Mouse (Mus musculus) cerebellum, postnatal 14 days (tissue): ENCODE measurements around the gene Tssk4.

Source experiments
- DNase-seq, 2 experiments: peaks; one replicate each; pipeline ENCODE4 v3.0.0; 2021; ENCODE audit warnings: mixed read lengths in 2 of 2

The Tssk4 gene

DNA sequence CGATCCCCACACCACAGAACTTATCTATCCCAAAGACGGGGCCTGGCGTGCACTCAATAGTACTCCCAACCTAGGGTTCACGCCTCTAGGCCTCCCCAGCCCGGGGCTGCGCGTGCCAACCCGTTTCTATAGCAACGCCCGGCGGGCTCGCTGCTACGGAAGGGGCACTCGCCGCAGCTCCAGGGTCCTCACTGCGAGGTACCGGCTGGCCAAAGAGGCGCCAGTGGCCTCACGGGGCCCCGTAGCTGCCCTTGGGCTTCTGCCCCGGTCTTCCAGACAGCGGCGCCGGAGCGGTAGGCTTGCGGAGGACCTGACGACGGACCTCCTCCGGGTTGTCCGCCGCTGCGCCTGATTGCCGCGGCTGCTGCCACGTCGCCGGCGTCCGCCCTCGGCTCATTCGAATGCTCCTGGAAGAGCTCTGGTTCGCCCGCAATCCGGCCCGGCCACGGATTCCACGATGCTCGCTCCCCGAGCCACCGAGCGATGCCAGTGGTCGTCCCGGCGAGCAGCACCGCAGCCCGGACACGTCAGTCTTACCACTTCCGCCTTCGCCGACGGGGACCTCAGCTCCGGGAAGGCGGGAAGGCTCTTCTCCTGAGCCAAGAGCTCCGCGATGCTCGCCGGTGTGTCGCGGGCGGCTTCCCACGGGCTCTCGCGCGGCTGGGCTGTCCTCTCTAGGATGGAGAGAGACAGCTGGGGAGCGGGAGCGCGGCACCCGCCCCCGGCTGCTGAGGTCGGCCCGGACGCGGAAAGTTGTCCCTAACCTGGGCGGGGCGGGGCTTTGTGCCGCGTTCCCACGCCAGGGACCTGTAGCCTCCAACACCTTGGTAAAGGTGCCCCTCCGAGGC lies 6.7 kb upstream of the Tssk4 start, which contains the start of gene Tm9sf1:
Gene Tm9sf1, minus strand, starts transcription at position 747 of the 848 bp plus-strand sequence.
- peak; percentile 80 to 88 for DNase-seq

DNA sequence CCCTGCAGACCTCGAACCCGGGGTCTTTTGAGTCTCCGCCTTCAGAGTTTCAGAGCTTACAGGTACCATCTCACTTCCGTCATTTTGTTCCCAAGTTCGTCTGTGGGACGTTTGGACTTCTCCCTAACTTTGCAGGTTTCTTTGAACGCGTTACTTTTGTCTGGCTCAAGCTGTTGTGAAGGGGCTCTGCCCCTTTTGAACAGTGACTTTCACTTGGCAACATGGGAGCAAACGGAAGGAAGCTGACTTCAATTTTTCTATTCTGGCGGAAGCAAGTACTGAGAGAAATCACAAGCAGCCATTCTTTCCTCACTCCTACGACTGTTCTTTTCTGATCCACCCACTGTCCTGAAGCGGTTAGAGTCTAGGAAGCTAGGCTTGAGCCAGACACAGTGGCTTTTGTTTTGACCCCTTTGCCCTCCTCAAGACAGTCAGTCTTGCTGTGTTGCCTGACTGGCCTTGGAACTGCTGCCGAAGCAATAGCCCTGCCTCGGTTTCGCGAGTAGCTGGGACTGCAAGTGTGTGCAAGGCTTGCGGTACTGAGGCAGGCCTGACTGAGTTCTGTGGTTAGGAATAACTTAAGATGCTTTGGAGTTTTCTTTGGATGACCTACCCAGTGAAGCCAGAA lies 5.6 kb upstream of the Tssk4 start:
- no peak for DNase-seq

DNA sequence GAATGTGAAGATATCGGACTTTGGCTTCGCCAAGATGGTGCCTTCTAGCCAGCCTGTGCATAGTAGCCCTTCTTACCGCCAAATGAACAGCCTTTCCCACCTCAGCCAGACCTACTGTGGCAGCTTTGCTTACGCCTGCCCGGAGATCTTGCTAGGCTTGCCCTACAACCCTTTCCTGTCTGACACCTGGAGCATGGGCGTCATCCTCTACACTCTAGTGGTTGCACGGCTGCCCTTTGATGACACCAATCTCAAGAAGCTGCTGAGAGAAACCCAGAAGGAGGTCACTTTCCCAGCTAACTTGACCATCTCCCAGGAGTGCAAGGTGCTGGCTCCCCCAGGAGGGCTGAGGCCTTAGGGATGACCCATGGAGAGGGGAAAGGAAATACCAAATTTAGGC lies 1.5 kb downstream of the Tssk4 start:
- no peak for DNase-seq

DNA sequence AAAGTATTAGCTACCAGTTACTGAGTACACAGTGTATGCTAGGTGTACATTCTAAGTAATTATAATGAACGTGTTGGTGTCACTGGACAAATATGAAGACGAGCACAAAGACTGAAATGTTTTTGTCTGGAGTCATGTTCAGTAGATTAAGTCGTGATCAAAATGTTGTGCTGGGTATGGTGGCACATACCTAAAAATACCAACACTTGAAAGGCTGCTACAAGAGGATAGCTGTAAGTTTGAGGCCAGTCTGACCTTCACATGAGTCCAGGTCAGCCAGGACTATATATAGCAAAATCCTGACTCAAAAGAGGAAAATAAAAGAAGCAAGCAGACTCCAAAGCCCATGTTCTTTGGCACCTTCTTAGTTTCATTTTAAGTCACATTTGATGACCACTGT lies 7.0 kb downstream of the Tssk4 start:
- no peak for DNase-seq

DNA sequence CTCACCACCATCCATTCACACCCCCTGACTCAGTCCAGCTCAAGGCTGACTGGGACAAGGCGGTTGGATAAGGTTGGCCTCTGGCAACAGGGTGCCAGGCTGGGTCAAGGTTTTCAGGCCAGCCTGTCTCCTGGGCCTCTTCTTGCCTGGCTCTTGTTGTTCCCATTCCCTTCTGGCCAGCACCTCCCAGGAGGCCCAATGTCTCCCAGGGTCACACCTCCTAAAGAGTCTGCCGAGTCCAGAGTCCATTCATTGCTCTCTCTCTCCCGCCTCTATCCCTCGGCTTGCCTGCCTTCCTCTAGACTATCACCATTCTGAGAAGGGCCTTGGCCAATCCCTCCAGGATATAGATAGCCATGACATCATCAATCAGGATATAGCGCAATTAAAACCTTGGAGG lies 8.0 kb downstream of the Tssk4 start:
- no peak for DNase-seq

DNA sequence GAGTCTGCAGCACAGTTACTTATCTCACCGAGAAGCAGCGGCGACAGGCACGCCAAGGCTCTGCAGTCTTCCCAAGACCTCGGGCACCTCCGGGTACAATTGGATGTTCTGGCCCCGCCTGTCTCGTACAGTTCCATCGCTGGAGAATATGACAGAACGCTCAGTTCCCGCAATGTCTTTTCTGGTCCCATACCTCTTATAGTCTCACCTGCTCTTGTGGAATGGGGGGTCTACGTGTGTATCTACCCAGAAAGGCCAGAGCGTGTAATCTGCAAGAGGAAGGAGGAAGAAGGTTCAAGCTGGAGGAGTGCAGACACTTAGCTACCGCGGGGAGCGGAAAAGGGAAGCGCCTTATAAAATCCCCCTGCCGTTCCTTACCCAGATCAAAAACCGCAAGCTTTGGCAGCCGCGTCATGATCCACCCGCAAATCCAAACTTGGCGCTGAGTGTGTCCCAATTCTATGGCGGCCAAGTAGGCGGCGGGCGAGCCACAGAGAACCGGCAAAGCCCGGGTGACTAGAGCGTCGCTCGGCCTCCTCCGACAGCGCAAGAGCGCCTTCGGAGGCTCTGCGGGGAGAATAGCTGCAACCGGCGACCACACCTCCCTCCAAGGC lies 10.1 kb downstream of the Tssk4 start, which contains the start of gene Mdp1:
Gene Mdp1, minus strand, starts transcription at position 549 of the 614 bp plus-strand sequence.
- DNase-seq, result peak; percentile 87

DNA sequence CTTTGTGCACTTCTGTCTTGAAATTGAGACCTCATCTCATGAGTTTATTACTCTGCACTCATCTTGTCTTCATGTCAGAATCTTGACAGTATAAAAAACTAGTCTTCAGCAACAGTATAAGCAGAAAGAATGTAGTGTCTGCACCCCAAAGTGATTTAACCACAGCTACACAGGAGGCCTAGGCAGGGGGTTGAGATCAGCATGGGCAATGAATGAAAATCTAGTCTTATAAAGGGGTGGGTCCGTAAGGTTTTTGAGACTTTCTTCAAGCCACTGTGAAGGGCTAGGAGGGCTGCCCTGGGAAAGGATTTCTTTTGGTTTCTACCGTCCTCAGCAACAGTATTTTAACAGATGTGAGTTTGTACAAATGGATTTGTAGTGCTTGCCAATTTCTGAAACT lies 10.7 kb downstream of the Tssk4 start:
- no peak for DNase-seq

DNA sequence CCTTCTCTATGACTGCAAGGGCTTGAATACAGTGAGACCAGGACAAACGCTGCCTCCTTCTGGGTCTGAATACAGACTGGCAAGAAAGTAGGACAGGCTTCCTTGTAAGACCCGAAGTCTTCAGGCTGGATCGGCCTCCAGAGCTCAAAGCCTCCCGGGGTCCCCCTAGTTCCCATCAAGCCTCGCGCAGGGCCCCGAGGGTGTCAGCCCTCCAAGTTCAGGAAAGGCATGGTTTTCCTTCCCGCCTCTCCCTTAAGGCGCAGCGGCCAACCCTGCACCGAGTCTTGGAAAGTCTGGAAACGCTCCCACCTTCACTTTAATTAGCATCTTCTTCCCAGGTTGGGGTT lies 21.5 kb downstream of the Tssk4 start:
- no peak for DNase-seq

DNA sequence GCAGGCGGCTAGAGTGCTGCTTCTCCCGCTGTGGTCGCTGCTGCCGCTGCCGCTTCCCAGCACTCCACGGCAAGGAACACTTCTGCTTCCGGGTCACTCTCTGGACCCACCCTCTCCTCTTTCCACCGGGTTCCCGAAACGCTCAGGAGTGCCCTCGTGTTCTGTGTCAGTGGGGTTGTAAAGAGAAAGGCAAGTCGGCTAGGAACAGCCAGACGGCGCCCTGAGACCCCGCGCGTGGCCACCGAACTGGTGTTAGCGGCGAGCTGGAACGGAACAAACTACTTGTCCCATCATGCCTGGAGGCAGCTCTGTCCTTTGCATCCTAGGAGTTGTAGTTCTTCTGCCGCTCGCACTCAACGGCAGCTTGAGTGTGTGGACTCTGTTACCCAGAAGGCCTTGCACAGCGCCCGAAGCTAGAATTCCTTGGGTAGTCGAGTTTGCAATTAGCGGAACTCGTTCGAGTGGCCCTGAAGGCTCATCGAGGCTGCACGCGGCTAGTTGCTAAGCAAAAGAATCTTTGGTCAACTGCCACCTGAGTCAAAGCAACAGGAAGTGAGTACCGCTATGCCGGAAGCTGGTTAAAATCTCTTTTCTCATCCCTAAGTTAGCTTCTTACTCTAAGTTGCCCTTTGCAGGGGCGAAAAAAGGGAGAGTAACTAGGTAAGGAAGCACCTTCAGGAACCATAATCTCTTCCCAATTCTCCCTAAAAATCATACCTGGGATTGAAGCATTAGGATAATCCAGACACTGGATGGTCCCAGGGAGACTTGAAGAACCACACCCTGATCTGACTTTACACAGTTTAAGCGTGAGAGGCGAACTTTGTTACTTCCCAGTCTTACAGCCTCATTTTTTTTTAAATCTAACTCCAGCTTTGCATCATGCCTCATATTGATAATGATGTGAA lies 22.1 kb downstream of the Tssk4 start, which contains the start of the genes Gmpr2 and Nedd8:
Gene Gmpr2, plus strand, starts transcription at position 109 of the 908 bp plus-strand sequence.
Gene Nedd8, minus strand, starts transcription at position 292 of the 908 bp plus-strand sequence.
- peak; percentile 86 to 88 for DNase-seq

DNA sequence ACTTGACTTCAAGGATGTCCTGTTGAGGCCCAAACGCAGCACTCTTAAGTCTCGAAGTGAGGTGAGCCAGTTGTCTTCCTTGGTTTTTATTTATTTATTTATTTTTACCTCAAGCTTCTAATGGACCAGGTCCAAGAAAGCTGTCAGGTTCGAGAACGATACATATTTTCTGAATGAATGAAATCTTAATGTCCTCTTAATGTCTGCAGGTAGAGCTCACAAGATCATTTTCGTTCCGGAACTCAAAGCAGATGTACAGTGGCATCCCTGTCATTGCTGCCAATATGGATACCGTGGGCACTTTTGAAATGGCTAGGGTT lies 22.7 kb downstream of the Tssk4 start:
- DNase-seq, result no peak

DNA sequence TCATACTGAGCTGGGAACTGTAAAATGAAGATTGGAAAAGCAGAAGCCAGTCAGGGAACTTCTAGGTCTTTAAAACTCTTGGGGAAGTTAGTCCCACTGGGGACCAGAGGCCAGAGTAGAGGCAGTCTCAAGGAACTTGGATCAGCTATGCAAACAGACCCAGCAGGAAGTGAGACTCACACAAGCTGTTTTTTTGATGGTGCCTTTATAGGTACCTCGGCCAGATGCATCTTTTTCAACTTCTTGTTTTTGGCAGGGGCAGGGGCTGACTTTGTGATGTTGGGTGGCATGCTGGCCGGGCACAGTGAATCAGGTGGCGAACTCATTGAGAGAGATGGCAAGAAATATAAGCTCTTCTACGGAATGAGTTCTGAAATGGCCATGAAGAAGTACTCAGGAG lies 27.6 kb downstream of the Tssk4 start:
- no peak for DNase-seq

DNA sequence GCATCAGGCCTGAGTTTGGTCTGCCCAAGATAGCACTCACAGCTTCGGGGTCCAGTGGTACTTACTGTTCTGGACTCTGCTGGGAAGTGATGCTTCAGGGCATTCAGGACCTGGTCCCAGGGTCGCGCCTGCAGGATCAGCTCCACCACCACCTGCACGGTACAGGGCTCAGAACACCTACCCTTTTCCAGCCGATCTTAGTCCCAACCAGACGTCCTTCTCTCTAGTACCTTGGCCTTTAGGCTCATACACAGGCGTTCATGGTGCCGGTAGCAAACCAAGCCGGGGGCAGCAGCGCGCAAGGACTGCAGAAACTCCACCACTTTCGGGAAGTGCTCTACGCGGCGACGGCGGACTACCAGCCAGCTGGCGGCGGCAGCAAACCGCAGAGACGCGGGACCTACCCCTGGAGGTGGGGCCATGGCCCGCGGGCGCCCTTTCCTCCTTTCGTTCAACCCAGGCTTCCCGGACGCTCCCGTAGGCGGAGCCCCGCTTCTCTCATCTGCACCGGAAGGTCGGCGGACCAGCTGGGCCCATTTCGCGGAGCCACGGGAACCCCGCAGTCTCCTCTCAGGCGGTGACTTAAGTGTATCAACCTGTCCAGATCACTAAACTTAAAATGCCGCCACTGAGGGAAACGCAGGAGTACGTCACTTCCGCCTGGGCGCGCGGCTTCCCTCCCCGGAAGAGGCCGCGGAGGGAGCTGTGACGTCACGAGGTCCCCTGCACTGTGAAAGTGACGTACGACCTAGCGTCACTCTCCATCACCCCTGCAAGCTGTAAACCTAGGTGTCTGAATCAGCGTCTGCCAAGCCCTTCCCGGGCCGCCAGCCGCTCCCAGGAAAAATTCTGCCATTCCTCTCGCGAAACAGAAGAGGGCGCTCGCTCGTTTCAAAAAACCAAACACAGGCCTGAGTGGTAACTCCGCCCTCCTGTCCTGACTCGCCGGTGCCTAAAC lies 31.5 kb downstream of the Tssk4 start, which contains the start of gene Tinf2:
Gene Tinf2, minus strand, starts transcription at position 661 of the 958 bp plus-strand sequence.
- DNase-seq, result peak; percentile 96 to 98

DNA sequence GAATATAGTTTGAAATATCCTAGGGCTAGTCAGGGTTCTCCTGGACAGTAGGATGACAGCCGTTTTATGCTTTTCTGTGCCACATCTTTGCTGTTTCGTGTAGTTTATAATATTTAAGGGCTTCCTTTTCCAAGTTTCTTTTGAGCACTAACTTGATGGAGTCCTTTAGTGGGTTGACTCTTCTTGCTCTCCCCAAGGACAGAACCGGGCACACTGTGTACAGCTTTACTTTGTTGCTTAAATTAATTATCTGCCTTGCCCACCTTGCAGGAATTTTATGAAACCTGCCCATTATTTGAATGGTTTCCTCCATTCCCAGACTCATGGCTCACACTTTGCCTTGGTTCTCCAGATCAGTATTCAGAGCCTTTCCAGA lies 32.1 kb downstream of the Tssk4 start:
- no peak for DNase-seq

DNA sequence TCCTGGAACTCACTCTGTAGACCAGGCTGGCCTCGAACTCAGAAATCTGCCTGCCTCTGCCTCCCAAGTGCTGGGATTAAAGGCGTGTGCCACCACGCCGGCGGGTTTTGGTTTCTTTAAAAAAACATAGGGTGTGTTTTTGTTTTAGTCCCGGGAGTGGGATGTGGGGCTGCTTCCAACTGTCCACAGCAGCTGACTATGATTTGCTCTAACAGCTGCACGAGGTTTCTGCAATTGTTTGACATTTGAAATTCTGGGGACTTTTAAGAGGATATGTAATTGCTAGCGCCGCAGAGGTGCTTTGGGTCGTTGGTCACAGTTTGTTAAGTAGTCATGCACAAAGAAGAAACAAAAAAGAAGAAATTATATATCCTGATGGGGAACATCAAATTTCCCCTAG lies 39.4 kb downstream of the Tssk4 start:
- DNase-seq, result no peak

DNA sequence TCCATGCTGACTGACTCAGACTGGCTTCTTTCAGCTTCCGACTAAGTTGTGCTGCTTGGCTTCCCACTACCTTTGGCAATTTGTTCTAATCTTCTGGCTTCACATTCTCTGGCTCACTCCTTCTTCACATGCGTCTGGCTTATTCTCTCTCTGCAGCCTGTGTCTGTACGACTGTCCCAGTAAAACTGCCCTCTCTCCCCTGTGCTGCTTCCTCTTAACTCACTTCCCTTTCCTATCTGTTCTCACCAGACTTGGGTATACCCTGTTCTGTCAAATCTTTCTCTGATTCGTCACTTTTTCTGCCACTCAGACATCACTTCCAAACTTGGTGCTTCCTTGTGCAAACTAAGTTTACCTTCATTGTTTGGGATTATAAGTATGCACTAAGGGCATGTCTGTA lies 47.2 kb downstream of the Tssk4 start:
- DNase-seq, result no peak

DNA sequence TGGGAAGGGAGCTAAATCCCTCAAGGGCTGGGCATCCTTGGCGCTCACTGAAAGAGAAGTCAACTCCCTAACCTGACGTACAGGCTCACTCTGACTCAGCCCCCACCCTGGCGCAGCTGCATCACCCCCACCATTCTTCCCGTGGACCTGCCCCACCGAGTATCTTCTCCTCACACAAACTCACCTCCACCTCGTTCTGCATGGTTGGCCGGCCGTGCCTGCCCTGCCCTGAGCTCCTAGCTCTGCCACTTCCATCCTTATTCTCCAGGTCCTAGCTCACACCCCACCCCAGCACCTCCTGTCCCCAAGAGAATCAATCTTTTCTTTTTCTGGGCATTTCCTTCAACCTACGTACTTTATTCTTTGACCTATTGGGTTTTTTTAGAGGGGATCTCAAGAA lies 51.1 kb downstream of the Tssk4 start:
- DNase-seq, result no peak
